In genomic region chr6:113093206-113093605, GRCm38 (mm10) we compare ENCODE assay signal across 19 mouse cellular contexts. TPM values are rescaled to one million over a fixed set of nuclear protein-coding genes. Genes with fewer than 3 reads are reported as not detected.
A peak's percentile ranks its signal among the peaks of the same experiment; 100 is the strongest.
DNase-seq lines count a peak whose midpoint lies in the region; ATAC-seq lines count a peak whose summit lies in the region.
"Had no signal": no experiment of that assay in that cellular context is flagged by ENCODE, and none has a peak within 500 bp of the region (broad histone marks: within the 10 kb centered on the region; RNA-seq: fewer than 3 reads in every experiment).

No protein-coding gene starts in this region.

- no peaks in the 10 kb centered on the region for H3K9me3 ChIP-seq in midbrain, embryonic 16.5 days (replicated peaks; ENCODE audit: control insufficient read depth, low read length, poor library complexity, severe bottlenecking)
- H3K9me3 ChIP-seq: embryonic facial prominence, embryonic 10.5 days; embryonic facial prominence, embryonic 12.5 days; forebrain, embryonic 13.5 days had no signal

- no peaks in the 10 kb centered on the region for H3K36me3 ChIP-seq in midbrain, embryonic 16.5 days (ENCODE audit: control insufficient read depth, insufficient read depth, low read length)
- H3K36me3 ChIP-seq: embryonic facial prominence, embryonic 12.5 days had no signal

- no peaks in the 10 kb centered on the region for H3K27me3 ChIP-seq in midbrain, embryonic 16.5 days (ENCODE audit: control insufficient read depth, insufficient read depth, low read depth, low read length)
- H3K27me3 ChIP-seq: embryonic facial prominence, embryonic 12.5 days; forebrain, embryonic 13.5 days; Patski had no signal

- no peak for ATAC-seq in midbrain, embryonic 16.5 days
- ATAC-seq: activated CD4-positive, CD25-positive, alpha-beta regulatory T cell, adult 4 months; forebrain, embryonic 13.5 days; forebrain, embryonic 16.5 days; Patski had no signal

- H3K9ac ChIP-seq in midbrain, embryonic 16.5 days (ENCODE audit: low read depth, low read length) = no peak overlapping the region
- H3K9ac ChIP-seq: embryonic facial prominence, embryonic 12.5 days; forebrain, embryonic 13.5 days had no signal

- WGBS in midbrain, embryonic 16.5 days = 90% methylated on average over 3 of the region's 3 CpGs

- peak; percentile 40 for DNase-seq in cerebellum, adult 11-12 months
- DNase-seq in cerebellum, postnatal 10 days = no peak
- peak; percentile 81 for DNase-seq in brain, adult 2 months (ENCODE audit: low read depth, low spot score)
- DNase-seq in cerebellum, adult 8-10 months = peak; percentile 29
- peak; percentile 59 for DNase-seq in cerebellum, adult 9-11 months
- no peak for DNase-seq in embryo, embryonic 10 days (ENCODE audit: low spot score)
- DNase-seq in liver = no peak
- DNase-seq: adrenal gland, adult 8-10 months; adrenal gland, postnatal 14 days; adrenal gland, postnatal 36 days; gastrocnemius, adult 2 months; gastrocnemius, postnatal 10 days had no signal

- no peak overlapping the region for H3K27ac ChIP-seq in midbrain, embryonic 16.5 days (ENCODE audit: low read length)
- H3K27ac ChIP-seq: embryonic facial prominence, embryonic 10.5 days; embryonic facial prominence, embryonic 12.5 days; forebrain, embryonic 13.5 days; gastrocnemius, adult 2 months had no signal

- no peak overlapping the region for H3K4me3 ChIP-seq in midbrain, embryonic 16.5 days (ENCODE audit: low read depth, low read length)
- H3K4me3 ChIP-seq: embryonic facial prominence, embryonic 10.5 days; embryonic facial prominence, embryonic 12.5 days; forebrain, embryonic 13.5 days; gastrocnemius, adult 2 months had no signal

- no peaks in the 10 kb centered on the region for H3K4me1 ChIP-seq in midbrain, embryonic 16.5 days (ENCODE audit: control insufficient read depth, insufficient read depth, low read length)
- H3K4me1 ChIP-seq: embryonic facial prominence, embryonic 10.5 days; embryonic facial prominence, embryonic 12.5 days; forebrain, embryonic 13.5 days had no signal

- no peak overlapping the region for H3K4me2 ChIP-seq in midbrain, embryonic 16.5 days (ENCODE audit: low read length)
- H3K4me2 ChIP-seq: embryonic facial prominence, embryonic 12.5 days; forebrain, embryonic 13.5 days had no signal

RNA-seq across cellular contexts. Expression of gene Setd5, which starts 16.0 kb away (rescaled TPM):
- 45.4 and 46.5 TPM in 2 replicates for polyA plus RNA-seq in midbrain, embryonic 16.5 days (2015; fragmentation: Nextera tagmentation; extraction: Ambion mirVana)

RNA-seq across cellular contexts. Expression of gene Thumpd3, which starts 47.2 kb away (rescaled TPM):
- 51.4 and 55.6 TPM in 2 replicates for polyA plus RNA-seq in midbrain, embryonic 16.5 days (2015; fragmentation: Nextera tagmentation; extraction: Ambion mirVana)

Comparison
In these comparisons a context has a peak if more than half of its experiments do, and no peak if none do; other contexts are left out.
1. DNase-seq: peak in cerebellum, adult 11-12 months (single experiment), brain, adult 2 months (single experiment), cerebellum, adult 8-10 months (single experiment) and cerebellum, adult 9-11 months (single experiment); none in cerebellum, postnatal 10 days (0 of 2), embryo, embryonic 10 days (single experiment) and liver (single experiment).